In genomic region chr3:157549323-157549722, GRCm38 (mm10) we compare ENCODE assay signal across 22 mouse cellular contexts. TPM values are rescaled to one million over a fixed set of nuclear protein-coding genes. Genes with fewer than 3 reads are reported as not detected.
DNase-seq lines count a peak whose midpoint lies in the region; ATAC-seq and TF ChIP-seq lines count a peak whose summit lies in the region.
"Had no signal": no experiment of that assay in that cellular context is flagged by ENCODE, and none has a peak within 500 bp of the region (broad histone marks: within the 10 kb centered on the region; RNA-seq: fewer than 3 reads in every experiment).

No protein-coding gene starts in this region.

- H3K4me1 ChIP-seq in intestine, embryonic 15.5 days (replicated peaks) = no peaks in the 10 kb centered on the region
- no peaks in the 10 kb centered on the region for H3K4me1 ChIP-seq in intestine, embryonic 16.5 days (ENCODE audit: control insufficient read depth, insufficient read depth, low read length)
- no peaks in the 10 kb centered on the region for H3K4me1 ChIP-seq in liver, embryonic 11.5 days (replicated peaks; ENCODE audit: control insufficient read depth, insufficient read depth, low read length)
- H3K4me1 ChIP-seq in liver, postnatal 0 days (ENCODE audit: insufficient read depth) = no peaks in the 10 kb centered on the region
- no peaks in the 10 kb centered on the region for H3K4me1 ChIP-seq in midbrain, embryonic 15.5 days
- H3K4me1 ChIP-seq in midbrain, embryonic 13.5 days (replicated peaks) = no peaks in the 10 kb centered on the region
- H3K4me1 ChIP-seq: embryonic facial prominence, embryonic 13.5 days; embryonic facial prominence, embryonic 15.5 days had no signal

- no peaks in the 10 kb centered on the region for H3K27me3 ChIP-seq in intestine, embryonic 15.5 days (replicated peaks)
- no peaks in the 10 kb centered on the region for H3K27me3 ChIP-seq in intestine, embryonic 16.5 days (replicated peaks; ENCODE audit: control insufficient read depth, insufficient read depth, low read length)
- no peaks in the 10 kb centered on the region for H3K27me3 ChIP-seq in liver, embryonic 11.5 days (replicated peaks; ENCODE audit: control insufficient read depth, insufficient read depth, low read length)
- H3K27me3 ChIP-seq in liver, postnatal 0 days (ENCODE audit: insufficient read depth, low read length) = no peaks in the 10 kb centered on the region
- no peaks in the 10 kb centered on the region for H3K27me3 ChIP-seq in midbrain, embryonic 15.5 days (replicated peaks)
- H3K27me3 ChIP-seq in midbrain, embryonic 13.5 days = no peaks in the 10 kb centered on the region
- H3K27me3 ChIP-seq: embryonic facial prominence, embryonic 13.5 days; embryonic facial prominence, embryonic 15.5 days had no signal

- H3K4me3 ChIP-seq in intestine, embryonic 15.5 days (replicated peaks) = no peak overlapping the region
- H3K4me3 ChIP-seq in intestine, embryonic 16.5 days (ENCODE audit: low read length) = no peak overlapping the region
- no peak overlapping the region for H3K4me3 ChIP-seq in liver, embryonic 11.5 days (ENCODE audit: low read depth, low read length)
- H3K4me3 ChIP-seq in liver, postnatal 0 days (ENCODE audit: low read depth, low read length) = no peak overlapping the region
- H3K4me3 ChIP-seq in midbrain, embryonic 15.5 days = no peak overlapping the region
- H3K4me3 ChIP-seq in midbrain, embryonic 13.5 days (replicated peaks) = no peak overlapping the region
- H3K4me3 ChIP-seq: embryonic facial prominence, embryonic 13.5 days; embryonic facial prominence, embryonic 15.5 days; erythroblast, embryonic 14.5 days had no signal

- peaks cover 18% of the 10 kb centered on the region for H3K36me3 ChIP-seq in intestine, embryonic 15.5 days
- H3K36me3 ChIP-seq in intestine, embryonic 16.5 days (ENCODE audit: control insufficient read depth, insufficient read depth, low read length) = peaks cover 11% of the 10 kb centered on the region
- H3K36me3 ChIP-seq in liver, embryonic 11.5 days (ENCODE audit: control insufficient read depth, insufficient read depth, low read length) = peaks cover 27% of the 10 kb centered on the region
- peaks cover 42% of the 10 kb centered on the region for H3K36me3 ChIP-seq in liver, postnatal 0 days (replicated peaks; ENCODE audit: insufficient read depth, low read length)
- peaks cover 22% of the 10 kb centered on the region for H3K36me3 ChIP-seq in midbrain, embryonic 15.5 days (replicated peaks)
- peaks cover 46% of the 10 kb centered on the region for H3K36me3 ChIP-seq in midbrain, embryonic 13.5 days

- peak; percentile 6; the same call in 1 of the 2 replicates for ATAC-seq in intestine, embryonic 15.5 days
- no peak for ATAC-seq in intestine, embryonic 16.5 days
- 0 out of 2 replicates have a peak, but pooled peaks have one; percentile 12 for ATAC-seq in liver, embryonic 11.5 days (replicated peaks; ENCODE audit: low FRiP score)
- ATAC-seq in liver, postnatal 0 days = no peak
- ATAC-seq in midbrain, embryonic 15.5 days (replicated peaks) = 0 out of 2 replicates have a peak, but pooled peaks have one; percentile 63
- ATAC-seq in midbrain, embryonic 13.5 days = no peak
- 0 out of 2 replicates have a peak, but pooled peaks have one; percentile 18 for ATAC-seq in megakaryocyte-erythroid progenitor cell, adult 5-6 weeks (replicated peaks; ENCODE audit: low FRiP score, low TSS enrichment, poor library complexity, severe bottlenecking)
- ATAC-seq: forebrain, embryonic 14.5 days had no signal

- H3K9ac ChIP-seq in intestine, embryonic 15.5 days = no peak overlapping the region
- H3K9ac ChIP-seq in intestine, embryonic 16.5 days (ENCODE audit: low read depth, low read length) = no peak overlapping the region
- H3K9ac ChIP-seq in liver, embryonic 11.5 days (ENCODE audit: low read depth, low read length) = no peak overlapping the region
- H3K9ac ChIP-seq in liver, postnatal 0 days (replicated peaks) = no peak overlapping the region
- H3K9ac ChIP-seq in midbrain, embryonic 15.5 days = no peak overlapping the region
- H3K9ac ChIP-seq in midbrain, embryonic 13.5 days (replicated peaks) = no peak overlapping the region
- H3K9ac ChIP-seq: embryonic facial prominence, embryonic 13.5 days; embryonic facial prominence, embryonic 15.5 days had no signal

- 95% methylated on average over 2 of the region's 2 CpGs for WGBS in intestine, embryonic 15.5 days
- 91% methylated on average over 2 of the region's 2 CpGs for WGBS in intestine, embryonic 16.5 days
- WGBS in liver, embryonic 11.5 days = 94% methylated on average over 2 of the region's 2 CpGs
- WGBS in liver, postnatal 0 days (ENCODE audit: insufficient replicate concordance) = 87% methylated on average over 2 of the region's 2 CpGs
- WGBS in midbrain, embryonic 15.5 days = 94% methylated on average over 2 of the region's 2 CpGs
- 95% methylated on average over 2 of the region's 2 CpGs for WGBS in midbrain, embryonic 13.5 days

- no peak for TF ChIP-seq CTCF in liver, postnatal 0 days (IDR thresholded peaks at IDR 0.05; ENCODE audit: low read depth)

- no peak for DNase-seq in liver, embryonic 11.5 days (ENCODE audit: low spot score)
- no peak for DNase-seq in liver, postnatal 0 days
- no peak for DNase-seq in spleen, postnatal 10 days (ENCODE audit: low spot score in 2 of 2)
- DNase-seq: adrenal gland, adult 2 months; adrenal gland, postnatal 10 days; adrenal gland, postnatal 25 days; cerebellum, adult 11 months; cerebellum, adult 18-20 months; cerebellum, adult 8-10 months; cerebellum, adult 9-11 months; cerebellum, postnatal 14 days; cerebellum, postnatal 36 days; embryo, embryonic 11 days had no signal

- TF ChIP-seq EP300 in liver, postnatal 0 days (IDR thresholded peaks at IDR 0.05; ENCODE audit: low read depth) = no peak

- H3K9me3 ChIP-seq in intestine, embryonic 15.5 days = no peaks in the 10 kb centered on the region
- no peaks in the 10 kb centered on the region for H3K9me3 ChIP-seq in intestine, embryonic 16.5 days (ENCODE audit: control insufficient read depth, low read length)
- H3K9me3 ChIP-seq in liver, embryonic 11.5 days (ENCODE audit: control insufficient read depth, low read length) = no peaks in the 10 kb centered on the region
- H3K9me3 ChIP-seq in liver, postnatal 0 days (ENCODE audit: low read length) = no peaks in the 10 kb centered on the region
- no peaks in the 10 kb centered on the region for H3K9me3 ChIP-seq in midbrain, embryonic 15.5 days
- no peaks in the 10 kb centered on the region for H3K9me3 ChIP-seq in midbrain, embryonic 13.5 days
- H3K9me3 ChIP-seq: embryonic facial prominence, embryonic 13.5 days; embryonic facial prominence, embryonic 15.5 days had no signal

- no peak overlapping the region for H3K4me2 ChIP-seq in intestine, embryonic 15.5 days (replicated peaks)
- H3K4me2 ChIP-seq in intestine, embryonic 16.5 days (ENCODE audit: low read depth, low read length) = no peak overlapping the region
- no peak overlapping the region for H3K4me2 ChIP-seq in liver, embryonic 11.5 days
- no peak overlapping the region for H3K4me2 ChIP-seq in liver, postnatal 0 days (ENCODE audit: low read depth, low read length)
- H3K4me2 ChIP-seq in midbrain, embryonic 15.5 days = no peak overlapping the region
- no peak overlapping the region for H3K4me2 ChIP-seq in midbrain, embryonic 13.5 days (replicated peaks)
- H3K4me2 ChIP-seq: embryonic facial prominence, embryonic 13.5 days; embryonic facial prominence, embryonic 15.5 days had no signal

- no peak overlapping the region for H3K27ac ChIP-seq in intestine, embryonic 15.5 days
- no peak overlapping the region for H3K27ac ChIP-seq in intestine, embryonic 16.5 days (ENCODE audit: low read length)
- H3K27ac ChIP-seq in liver, embryonic 11.5 days (ENCODE audit: low read depth, low read length) = no peak overlapping the region
- no peak overlapping the region for H3K27ac ChIP-seq in liver, postnatal 0 days (ENCODE audit: low read depth)
- H3K27ac ChIP-seq in midbrain, embryonic 15.5 days = no peak overlapping the region
- H3K27ac ChIP-seq in midbrain, embryonic 13.5 days = no peak overlapping the region
- H3K27ac ChIP-seq: embryonic facial prominence, embryonic 13.5 days; embryonic facial prominence, embryonic 15.5 days had no signal

RNA-seq across cellular contexts. Expression of gene Zranb2, which starts 15.4 kb away (rescaled TPM):
- polyA plus RNA-seq in intestine, embryonic 15.5 days (2015; fragmentation: Nextera tagmentation; extraction: Ambion mirVana) = 77.8 and 93.6 TPM in 2 replicates
- 67.5 and 77.2 TPM in 2 replicates for polyA plus RNA-seq in intestine, embryonic 16.5 days (2015; fragmentation: Nextera tagmentation; extraction: Ambion mirVana)
- 119 and 129 TPM in 2 replicates for polyA plus RNA-seq in liver, embryonic 11.5 days (2014; fragmentation: Nextera tagmentation; extraction: Ambion mirVana)
- 24.6 and 28.4 TPM in 2 replicates for polyA plus RNA-seq in liver, postnatal 0 days (2015; fragmentation: Nextera tagmentation; extraction: Ambion mirVana)
- polyA plus RNA-seq in midbrain, embryonic 15.5 days (2015; fragmentation: Nextera tagmentation; extraction: Ambion mirVana) = 98.3 and 114 TPM in 2 replicates
- 120 and 125 TPM in 2 replicates for polyA plus RNA-seq in midbrain, embryonic 13.5 days (2015; fragmentation: Nextera tagmentation; extraction: Ambion mirVana)
- total RNA-seq in megakaryocyte-erythroid progenitor cell, adult 5-6 weeks (2014; fragmentation: Nextera tagmentation) = 111 and 114 TPM in 2 replicates
- 475 and 602 TPM in 2 replicates for total RNA-seq in megakaryocyte-erythroid progenitor cell, adult 5-6 weeks (2017)

RNA-seq across cellular contexts. Expression of gene Ptger3, which starts 17.4 kb away (rescaled TPM):
- 13.6 and 13.9 TPM in 2 replicates for polyA plus RNA-seq in intestine, embryonic 15.5 days (2015; fragmentation: Nextera tagmentation; extraction: Ambion mirVana)
- 12.9 and 14.1 TPM in 2 replicates for polyA plus RNA-seq in intestine, embryonic 16.5 days (2015; fragmentation: Nextera tagmentation; extraction: Ambion mirVana)
- 15.8 and 18.0 TPM in 2 replicates for polyA plus RNA-seq in liver, embryonic 11.5 days (2014; fragmentation: Nextera tagmentation; extraction: Ambion mirVana)
- polyA plus RNA-seq in liver, postnatal 0 days (2015; fragmentation: Nextera tagmentation; extraction: Ambion mirVana) = 4.2 and 4.7 TPM in 2 replicates
- polyA plus RNA-seq in midbrain, embryonic 15.5 days (2015; fragmentation: Nextera tagmentation; extraction: Ambion mirVana) = 3.3 and 4.0 TPM in 2 replicates
- 1.5 and 1.6 TPM in 2 replicates for polyA plus RNA-seq in midbrain, embryonic 13.5 days (2015; fragmentation: Nextera tagmentation; extraction: Ambion mirVana)
- total RNA-seq in megakaryocyte-erythroid progenitor cell, adult 5-6 weeks (2014; fragmentation: Nextera tagmentation) = 2.9 and 7.8 TPM in 2 replicates
- total RNA-seq in megakaryocyte-erythroid progenitor cell, adult 5-6 weeks (2017) = 11.7 and 15.9 TPM in 2 replicates

Comparison
In these comparisons a context has a peak if more than half of its experiments do, and no peak if none do; other contexts are left out.
1. ATAC-seq: peak in intestine, embryonic 15.5 days (single experiment), liver, embryonic 11.5 days (single experiment), midbrain, embryonic 15.5 days (single experiment) and megakaryocyte-erythroid progenitor cell, adult 5-6 weeks (single experiment); none in intestine, embryonic 16.5 days (single experiment), liver, postnatal 0 days (single experiment) and midbrain, embryonic 13.5 days (single experiment).